22 mouse cellular contexts compared by ENCODE assay signal in genomic region chr19:41193379-41193778, GRCm38 (mm10). TPM values are rescaled to one million over a fixed set of nuclear protein-coding genes. Genes with fewer than 3 reads are reported as not detected.
DNase-seq lines count a peak whose midpoint lies in the region; ATAC-seq and TF ChIP-seq lines count a peak whose summit lies in the region.
"Had no signal": no experiment of that assay in that cellular context is flagged by ENCODE, and none has a peak within 500 bp of the region (broad histone marks: within the 10 kb centered on the region; RNA-seq: fewer than 3 reads in every experiment).

No protein-coding gene starts in this region.

- CTCF ChIA-PET in Patski (lab: Charles Lee), result no interaction called here

- no peak for ATAC-seq in neural tube, embryonic 15.5 days (ENCODE audit: low FRiP score)
- peak; percentile 12 for ATAC-seq in Patski
- no peak for ATAC-seq in heart, embryonic 12.5 days (ENCODE audit: insufficient number of reproducible peaks, low FRiP score)
- ATAC-seq: CD4-positive, CD25-positive, alpha-beta regulatory T cell, adult 4 months; forebrain, embryonic 15.5 days; forebrain, postnatal 0 days had no signal

- TF ChIP-seq POLR2A in cerebellum, adult 2 months (IDR thresholded peaks at IDR 0.05; ENCODE audit: borderline replicate concordance, insufficient read depth, low read length), result no peak

- no peak overlapping the region for H3K4me3 ChIP-seq in neural tube, embryonic 15.5 days (replicated peaks)
- no peak overlapping the region for H3K4me3 ChIP-seq in C2C12 (ENCODE audit: insufficient read depth, poor library complexity, severe bottlenecking)
- H3K4me3 ChIP-seq in heart, embryonic 12.5 days, result no peak overlapping the region
- H3K4me3 ChIP-seq in cerebellum, adult 2 months (replicated peaks; ENCODE audit: insufficient read depth, low read depth, low read length), result no peak overlapping the region
- H3K4me3 ChIP-seq: embryonic facial prominence, embryonic 10.5 days; embryonic facial prominence, embryonic 12.5 days; forebrain, embryonic 12.5 days; forebrain, embryonic 15.5 days had no signal

- H3K79me2 ChIP-seq in C2C12 (ENCODE audit: control insufficient read depth, insufficient read depth), result no peaks in the 10 kb centered on the region

- H3ac ChIP-seq in C2C12 (ENCODE audit: control insufficient read depth, insufficient read length, low read depth), result no peak overlapping the region

- POLR2A ChIA-PET in Patski (lab: Charles Lee), result no interaction called here

- no peaks in the 10 kb centered on the region for H3K79me3 ChIP-seq in C2C12 (ENCODE audit: low read depth)

- H3K27ac ChIP-seq in neural tube, embryonic 15.5 days (replicated peaks), result 0 out of 2 replicates have a peak overlapping the region, but pooled peaks have one; percentile 10
- H3K27ac ChIP-seq in heart, embryonic 12.5 days (ENCODE audit: poor library complexity, severe bottlenecking), result no peak overlapping the region
- H3K27ac ChIP-seq in cerebellum, adult 2 months (ENCODE audit: insufficient read depth, low read length), result no peak overlapping the region
- H3K27ac ChIP-seq: embryonic facial prominence, embryonic 10.5 days; embryonic facial prominence, embryonic 12.5 days; forebrain, embryonic 12.5 days; forebrain, embryonic 15.5 days had no signal

- H3K4me1 ChIP-seq in neural tube, embryonic 15.5 days, result peaks cover 21% of the 10 kb centered on the region
- H3K4me1 ChIP-seq in heart, embryonic 12.5 days (replicated peaks), result no peaks in the 10 kb centered on the region
- no peaks in the 10 kb centered on the region for H3K4me1 ChIP-seq in cerebellum, adult 2 months (ENCODE audit: control insufficient read depth, insufficient read depth, low read length)
- H3K4me1 ChIP-seq: embryonic facial prominence, embryonic 10.5 days; embryonic facial prominence, embryonic 12.5 days had no signal

- H3K36me3 ChIP-seq in neural tube, embryonic 15.5 days, result no peaks in the 10 kb centered on the region
- no peaks in the 10 kb centered on the region for H3K36me3 ChIP-seq in C2C12 (ENCODE audit: control insufficient read depth, insufficient read depth)
- H3K36me3 ChIP-seq in heart, embryonic 12.5 days, result no peaks in the 10 kb centered on the region
- H3K36me3 ChIP-seq: embryonic facial prominence, embryonic 10.5 days; embryonic facial prominence, embryonic 12.5 days; forebrain, embryonic 12.5 days; forebrain, embryonic 15.5 days; G1E had no signal

- in situ Hi-C loops in Patski (cut with MboI; ENCODE audit: low pct_unique_long_range_greater_than_20kb), result no loop called here

- intact Hi-C loops in gastrocnemius, postnatal 36 days (cut with DNase I), result no loop called here

- DNase-seq in gastrocnemius, postnatal 25 days, result peak; percentile 1
- DNase-seq in gastrocnemius, postnatal 36 days, result no peak
- DNase-seq in neural tube, embryonic 10.5 days (ENCODE audit: extremely low spot score, low spot score), result no peak
- no peak for DNase-seq in Patski (ENCODE audit: low read depth, low spot score)
- DNase-seq in cerebellum, adult 2 months, result no peak
- DNase-seq: cerebellum, adult 11 months; cerebellum, adult 18-20 months; cerebellum, adult 9-10 months; cerebellum, postnatal 10 days; cerebellum, postnatal 25 days; forebrain, postnatal 0 days had no signal

- no peaks in the 10 kb centered on the region for H3K27me3 ChIP-seq in neural tube, embryonic 15.5 days (replicated peaks)
- peaks cover 64% of the 10 kb centered on the region for H3K27me3 ChIP-seq in C2C12 (ENCODE audit: control insufficient read depth, insufficient read depth, insufficient read length)
- peaks cover 60% of the 10 kb centered on the region for H3K27me3 ChIP-seq in Patski
- H3K27me3 ChIP-seq in heart, embryonic 12.5 days (replicated peaks), result 0 out of 2 replicates have a peak, but pooled peaks cover 5% of the 10 kb centered on the region
- H3K27me3 ChIP-seq in cerebellum, adult 2 months (ENCODE audit: control insufficient read depth, insufficient read depth, low read length), result no peaks in the 10 kb centered on the region; the same call in 1 of the 2 replicates
- H3K27me3 ChIP-seq: embryonic facial prominence, embryonic 12.5 days had no signal

- H3K9ac ChIP-seq in neural tube, embryonic 15.5 days (replicated peaks), result no peak overlapping the region
- H3K9ac ChIP-seq in heart, embryonic 12.5 days, result no peak overlapping the region
- H3K9ac ChIP-seq: embryonic facial prominence, embryonic 12.5 days; forebrain, embryonic 12.5 days; forebrain, embryonic 15.5 days; forebrain, postnatal 0 days had no signal

- WGBS in neural tube, embryonic 15.5 days, result 86% methylated on average over 1 of the region's 1 CpGs
- 82% methylated on average over 1 of the region's 1 CpGs for WGBS in heart, embryonic 12.5 days
- WGBS in cerebellum, adult 2 months, result 81% methylated on average over 1 of the region's 1 CpGs

- H3K9me3 ChIP-seq in neural tube, embryonic 15.5 days (replicated peaks), result no peaks in the 10 kb centered on the region
- no peaks in the 10 kb centered on the region for H3K9me3 ChIP-seq in heart, embryonic 12.5 days (replicated peaks)
- H3K9me3 ChIP-seq: embryonic facial prominence, embryonic 10.5 days; embryonic facial prominence, embryonic 12.5 days; forebrain, embryonic 12.5 days; forebrain, embryonic 15.5 days; G1E had no signal

- TF ChIP-seq CTCF in C2C12 (IDR thresholded peaks at IDR 0.05; ENCODE audit: control insufficient read depth, insufficient read depth, insufficient read length) (no peak), Patski (IDR thresholded peaks at IDR 0.05) (no peak)
- TF ChIP-seq CTCF in cerebellum, adult 2 months (IDR thresholded peaks at IDR 0.05; ENCODE audit: borderline replicate concordance, insufficient read depth, low read depth, low read length), result no peak

- H3K4me2 ChIP-seq in neural tube, embryonic 15.5 days, result no peak overlapping the region
- no peak overlapping the region for H3K4me2 ChIP-seq in heart, embryonic 12.5 days
- H3K4me2 ChIP-seq: embryonic facial prominence, embryonic 12.5 days; forebrain, embryonic 12.5 days; forebrain, embryonic 15.5 days had no signal

TF ChIP-seq in C2C12, 6 proteins besides CTCF, POLR2A, EP300 and RAD21:
- no peak for TF ChIP-seq FOSL1 (IDR thresholded peaks at IDR 0.05; ENCODE audit: insufficient read depth, low read length, poor library complexity, severe bottlenecking)
- TF ChIP-seq USF1 (IDR thresholded peaks at IDR 0.05; ENCODE audit: low read depth), result peak; percentile 67
TF ChIP-seq in C2C12: peak in this region for 1.

RNA-seq across cellular contexts. Expression of gene Tll2, which starts 13.3 kb away (rescaled TPM):
- under 1 TPM in 1 of 2 experiments, not detected in 1; 0.24 TPM for total RNA-seq in gastrocnemius, postnatal 25 days (2021)
- total RNA-seq in gastrocnemius, postnatal 36 days (2021), result under 1 TPM; 0.07 to 0.08 TPM
- 1.9 and 2.2 TPM in 2 replicates for polyA plus RNA-seq in neural tube, embryonic 15.5 days (2015; fragmentation: Nextera tagmentation; extraction: Ambion mirVana)
- polyA plus RNA-seq in C2C12 (2012; fragmentation: generic; extraction: Trizol) (not detected), Patski (2021) (0.03 TPM)
- 0.05 TPM in 1 of 2 replicates, not detected in the other for polyA plus RNA-seq in heart, embryonic 12.5 days (2016; fragmentation: Nextera tagmentation; extraction: Ambion mirVana)
- 0.90 and 1.0 TPM in 2 replicates for polyA plus RNA-seq in cerebellum, adult 2 months (2012; rRNA removed)
- total RNA-seq: adrenal gland, adult 2 months; CH12.LX; G1E had no signal
- polyA plus RNA-seq: CD4-positive, CD25-positive, alpha-beta regulatory T cell, adult 4 months; G1E had no signal
